Mouse (Mus musculus) kidney, adult 2 months (tissue): ENCODE results near the gene Rfx2. TPM values are rescaled to one million over a fixed set of nuclear protein-coding genes. Genes with fewer than 3 reads are reported as not detected.

Experiments
- DNase-seq: peaks from one replicate; pipeline ENCODE4 v3.0.0; 2021
- H3K27ac ChIP-seq: fragments of 200-500 bp; 2 replicates; pipeline ENCODE4 v1.5.1; 2012; ENCODE audit warnings: low read depth, low read length, control low read depth, inconsistent platforms; ENCODE audit not compliant: insufficient read depth
- H3K27me3 ChIP-seq: fragments of 200-500 bp; replicated peaks from 2 replicates; pipeline ENCODE4 v1.6.1; 2012; ENCODE audit warnings: mild to moderate bottlenecking, moderate library complexity, low read length, inconsistent platforms; ENCODE audit not compliant: control insufficient read depth, insufficient read depth
- H3K36me3 ChIP-seq: fragments of 200-500 bp; 2 replicates; pipeline ENCODE4 v1.6.1; 2012; ENCODE audit warnings: mild to moderate bottlenecking, moderate library complexity, low read length, inconsistent platforms; ENCODE audit not compliant: control insufficient read depth, insufficient read depth
- H3K4me1 ChIP-seq: fragments of 200-500 bp; 2 replicates; pipeline ENCODE4 v1.6.1; 2011; ENCODE audit warnings: low read length; ENCODE audit not compliant: control insufficient read depth, insufficient read depth
- H3K4me3 ChIP-seq: fragments of 200-500 bp; 2 replicates; pipeline ENCODE4 v1.5.1; 2011; ENCODE audit warnings: mild to moderate bottlenecking, low read depth, low read length, control low read depth; ENCODE audit not compliant: insufficient read depth
- CTCF ChIP-seq: fragments of 200-500 bp; conservative IDR thresholded peaks from 2 replicates; pipeline ENCODE4 v1.5.1; 2011; ENCODE audit warnings: low read depth, mild to moderate bottlenecking, control low read depth, low read length, moderate library complexity, mixed read lengths; ENCODE audit not compliant: insufficient read depth, insufficient read length
- POLR2A ChIP-seq: fragments of 200-500 bp; IDR thresholded peaks from one replicate; pipeline ENCODE4 v1.6.1; 2011; ENCODE audit warnings: low read depth, low read length, control low read depth
- WGBS: fragments of 180-500 bp; shearing (Covaris S2); methylation state at CpG from one replicate; pipeline ENCODE4 v1.1.7; 2018; 5-methylcytosine and 5-hydroxymethylcytosine counted together
- polyA plus RNA-seq: library from polyadenylated mRNA; depleted of rRNA; stranded (reverse); fragments of >200 nt; gene quantifications from 2 replicates; pipeline ENCODE4 v1.2.3, GENCODE M21; 2012

Rfx2 gene
- polyA plus RNA-seq, 1 experiment, result 4.8 TPM

GRCm38 (mm10) chr17:56767531-56768135 lies 63.2 kb downstream of the Rfx2 start:
- no peaks in the 10 kb centered on the region for H3K36me3 ChIP-seq
- 95% methylated on average over 29 of the region's 29 CpGs for WGBS
- H3K4me3 ChIP-seq, result no peak overlapping the region
- no peak overlapping the region for H3K27ac ChIP-seq
- no peak for DNase-seq
- no peaks in the 10 kb centered on the region for H3K27me3 ChIP-seq
- TF ChIP-seq CTCF (no peak), POLR2A (no peak)
- H3K4me1 ChIP-seq, result peaks cover 13% of the 10 kb centered on the region; the same call in 1 of the 2 replicates

- peaks cover 16% of the 10 kb centered on the region; the same call in 1 of the 2 replicates for H3K4me1 ChIP-seq
- TF ChIP-seq POLR2A, result no peak
- no peak for TF ChIP-seq CTCF
- no peaks in the 10 kb centered on the region for H3K27me3 ChIP-seq
- H3K36me3 ChIP-seq, result no peaks in the 10 kb centered on the region
- no peak for DNase-seq
- no peak overlapping the region for H3K27ac ChIP-seq
- 95% methylated on average over 27 of the region's 27 CpGs for WGBS
- no peak overlapping the region for H3K4me3 ChIP-seq
Observed at GRCm38 (mm10) chr17:56766631-56767405, 64.0 kb downstream of the Rfx2 start.

- WGBS, result 42% methylated on average over 12 of the region's 12 CpGs
- Histone ChIP-seq H3K4me3 (peak overlapping the region; percentile 93), H3K27me3 (no peaks in the 10 kb centered on the region), H3K27ac (0 out of 2 replicates have a peak overlapping the region, but pooled peaks have one; percentile 5), H3K4me1 (peaks cover 21% of the 10 kb centered on the region; the same call in 1 of the 2 replicates), H3K36me3 (no peaks in the 10 kb centered on the region)
- DNase-seq, result no peak
- no peak for TF ChIP-seq POLR2A
- TF ChIP-seq CTCF, result no peak
Observed at GRCm38 (mm10) chr17:56765431-56765830, 65.4 kb downstream of the Rfx2 start.

GRCm38 (mm10) chr17:56764474-56765354 lies 66.1 kb downstream of the Rfx2 start, which contains the start of gene Dus3l:
TSS of gene Dus3l (plus strand) at chr17:56764757.
- Histone ChIP-seq H3K36me3 (no peaks in the 10 kb centered on the region), H3K4me1 (peaks cover 21% of the 10 kb centered on the region; the same call in 1 of the 2 replicates), H3K27ac (peak within 1 kb of the TSS; percentile 99), H3K27me3 (no peaks in the 10 kb centered on the region), H3K4me3 (peak within 1 kb of the TSS; percentile 93)
- 1% methylated on average over 57 of the region's 58 CpGs for WGBS
- TF ChIP-seq POLR2A (peak; percentile 51), CTCF (no peak)
- DNase-seq, result peak; percentile 94

- TF ChIP-seq CTCF (no peak), POLR2A (no peak)
- 77% methylated on average over 8 of the region's 8 CpGs for WGBS
- no peaks in the 10 kb centered on the region for H3K36me3 ChIP-seq
- H3K4me1 ChIP-seq, result peaks cover 21% of the 10 kb centered on the region; the same call in 1 of the 2 replicates
- no peak for DNase-seq
- H3K4me3 ChIP-seq, result no peak overlapping the region; the same call in 1 of the 2 replicates
- H3K27ac ChIP-seq, result peak overlapping the region; percentile 97; the same call in 1 of the 2 replicates
- no peaks in the 10 kb centered on the region for H3K27me3 ChIP-seq
Observed at GRCm38 (mm10) chr17:56763741-56764250, 67.0 kb downstream of the Rfx2 start.
